Mouse (Mus musculus) monocyte, adult 5-6 weeks (primary cell): ENCODE measurements around the gene Rasgrp2. TPM values are rescaled to one million over a fixed set of nuclear protein-coding genes. Genes with fewer than 3 reads are reported as not detected.

ENCODE experiments used
- ATAC-seq: fragments of 153-309, 156-312 bp; replicated peaks from 2 replicates; pipeline ENCODE4 v1.8.0; 2017; ENCODE audit warnings: mild to moderate bottlenecking; ENCODE audit not compliant: low TSS enrichment, insufficient number of reproducible peaks, severe bottlenecking, poor library complexity, low FRiP score
- total RNA-seq: library from RNA; stranded (forward); fragments of 200-1000, 200-491, 200-594 nt; gene quantifications from 3 replicates; pipeline ENCODE4 v1.2.3, GENCODE M21; 2017

The Rasgrp2 gene
- total RNA-seq, 1 experiment from 2014 or later, result 349 TPM

GRCm38 (mm10) chr19:6420481-6421210 is 21.5 kb downstream of the Rasgrp2 start:
- no peak for ATAC-seq

- ATAC-seq, result no peak
Observed at GRCm38 (mm10) chr19:6421211-6421590, 22.1 kb downstream of the Rasgrp2 start.

- no peak for ATAC-seq
Observed at GRCm38 (mm10) chr19:6422014-6422413, 22.9 kb downstream of the Rasgrp2 start.

DNA sequence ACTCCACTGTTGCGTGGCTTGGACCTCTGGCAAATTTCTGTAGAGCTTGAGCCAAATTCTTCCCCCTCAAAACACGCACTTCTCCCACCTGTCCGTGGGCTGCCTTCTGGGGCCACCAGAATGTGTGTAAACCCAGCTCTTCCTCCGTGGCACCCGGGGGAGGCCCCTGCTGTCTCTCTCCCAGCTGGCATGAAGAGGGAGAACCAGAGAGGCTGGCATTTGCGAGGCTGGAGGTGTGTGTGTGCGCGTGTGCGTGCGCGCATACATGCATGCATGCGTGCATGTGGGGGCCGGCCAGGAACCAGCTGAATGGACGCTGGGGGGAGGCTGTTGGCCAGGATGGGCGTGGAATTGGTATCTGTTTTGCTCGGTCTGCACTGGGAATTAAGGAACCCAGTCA is 24.1 kb downstream of the Rasgrp2 start:
- ATAC-seq, result no peak

DNA sequence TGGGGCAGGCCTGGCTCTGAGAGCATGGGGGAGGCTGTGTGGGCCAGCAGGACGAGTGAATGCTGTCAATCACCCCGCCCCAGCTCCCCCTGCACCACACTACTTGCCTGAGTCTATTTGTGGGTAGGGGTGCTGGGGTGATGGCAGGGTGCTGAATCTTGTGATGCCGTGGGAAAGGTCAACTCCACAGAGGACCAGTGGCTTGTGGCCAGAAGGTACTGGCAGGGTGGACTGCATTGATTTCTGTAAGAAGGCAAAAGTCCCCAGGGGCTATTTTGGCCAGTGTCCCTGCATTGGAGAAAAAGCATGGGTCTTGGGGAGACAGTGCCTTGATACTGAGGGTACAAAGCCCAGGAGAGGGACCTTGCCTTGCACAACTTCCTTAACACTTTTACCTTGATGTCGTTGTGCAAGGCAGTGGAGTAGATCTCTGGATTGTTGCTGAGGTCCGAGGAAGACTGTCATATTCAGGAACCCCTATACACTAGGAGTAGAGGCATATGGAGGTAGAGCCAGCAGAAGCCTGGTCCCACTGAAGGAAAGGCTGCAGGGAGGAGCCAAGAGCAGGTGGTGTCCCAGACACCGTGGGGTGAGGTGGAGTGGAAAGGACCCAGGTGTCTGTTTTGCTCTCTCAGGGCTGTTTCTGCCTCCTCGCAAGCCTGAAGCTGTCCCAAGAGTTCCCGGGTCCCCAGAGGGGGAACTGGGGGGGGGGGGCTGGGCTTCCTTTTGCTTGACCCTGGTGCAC is 25.2 kb downstream of the Rasgrp2 start:
- ATAC-seq, result no peak

DNA sequence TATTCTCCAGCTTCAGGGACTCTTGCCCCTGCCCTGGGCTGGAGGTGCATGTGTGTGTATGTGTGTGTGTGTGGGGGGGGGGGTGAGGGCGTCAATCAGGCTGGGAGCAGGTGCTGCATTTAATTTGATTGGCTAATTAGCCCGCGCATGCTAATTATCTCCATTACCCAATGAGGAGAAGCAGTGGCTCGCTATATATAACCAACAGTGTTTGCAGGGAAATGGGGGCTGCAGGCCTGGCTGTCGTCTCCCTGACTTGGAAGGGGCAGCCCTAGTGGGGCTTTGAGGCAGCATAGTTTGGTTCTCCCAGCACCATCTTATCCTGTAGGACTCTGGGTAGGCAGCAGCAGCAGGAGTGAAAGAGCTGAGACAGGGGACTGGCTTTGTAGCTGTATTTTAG is 26.5 kb downstream of the Rasgrp2 start:
- ATAC-seq, result no peak

DNA sequence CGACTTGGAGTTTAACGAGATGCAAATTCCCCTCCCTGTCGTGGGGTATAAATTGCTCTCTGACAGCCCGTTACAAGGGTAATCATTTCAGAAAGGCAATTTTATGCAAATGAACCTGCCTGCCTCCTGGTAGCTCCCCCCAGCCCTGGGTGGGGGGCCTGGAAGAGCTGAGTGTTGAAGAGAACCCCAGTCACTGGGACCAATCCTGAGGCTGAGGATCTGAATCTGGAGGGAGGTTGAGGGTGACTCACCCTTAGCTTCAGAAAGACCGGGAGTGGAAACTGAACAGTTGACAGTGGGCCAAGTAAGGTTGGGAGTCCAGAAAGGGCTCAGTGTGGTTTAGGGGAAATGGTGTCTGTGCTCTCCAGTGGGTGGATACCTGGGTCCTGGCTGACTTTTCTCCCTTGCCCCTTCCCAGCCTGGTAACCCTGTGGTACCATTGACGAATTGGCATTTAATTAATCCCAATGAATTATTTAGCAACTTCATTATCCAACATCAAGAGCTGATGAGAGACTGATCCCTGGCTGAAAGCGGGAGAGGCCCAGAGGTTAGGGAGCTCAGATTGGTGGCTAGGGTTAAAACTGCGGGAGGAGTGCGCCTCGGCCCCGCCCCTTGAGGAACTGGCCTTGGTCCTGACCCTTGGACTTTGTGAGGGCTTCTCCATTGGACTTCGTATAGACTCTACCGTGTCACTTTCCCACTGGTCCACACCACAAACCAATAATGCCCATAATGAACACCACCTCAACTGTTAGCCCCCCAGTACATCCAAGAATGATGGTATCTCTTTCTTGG is 27.8 kb downstream of the Rasgrp2 start:
- ATAC-seq, result no peak; the same call in 1 of the 2 replicates

- no peak for ATAC-seq
Observed at GRCm38 (mm10) chr19:6427653-6428434, 28.7 kb downstream of the Rasgrp2 start.

DNA sequence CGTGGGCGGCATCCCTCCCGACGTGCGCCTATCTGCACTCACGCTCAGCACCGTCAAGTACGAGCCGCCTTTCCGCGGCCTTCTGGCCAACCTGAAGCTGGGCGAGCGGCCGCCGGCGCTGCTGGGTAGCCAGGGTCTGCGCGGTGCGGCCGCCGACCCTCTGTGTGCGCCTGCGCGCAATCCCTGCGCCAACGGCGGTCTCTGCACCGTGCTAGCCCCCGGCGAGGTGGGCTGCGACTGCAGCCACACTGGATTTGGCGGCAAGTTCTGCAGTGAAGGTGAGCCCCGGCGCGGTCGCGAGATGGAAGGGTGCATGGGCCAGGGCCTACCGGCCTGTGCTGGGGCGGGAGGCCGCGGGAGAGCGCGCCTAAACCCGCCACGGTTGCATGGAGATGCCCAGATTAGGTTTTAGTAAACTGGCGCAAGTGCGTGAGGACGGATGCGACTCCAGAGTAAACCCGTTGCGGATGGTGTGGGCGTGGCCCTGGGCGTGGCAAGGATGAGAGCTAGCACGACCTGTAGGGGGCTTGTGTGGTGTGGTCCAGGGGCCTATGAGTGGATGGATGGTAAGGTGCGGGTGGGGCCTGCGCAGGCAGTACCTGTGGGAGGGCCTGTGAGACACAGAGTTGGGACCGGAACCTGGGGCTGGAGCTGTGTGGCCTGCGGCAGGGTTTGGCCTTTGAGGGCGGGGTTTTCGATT is 29.5 kb downstream of the Rasgrp2 start:
- peak; percentile 23; the same call in 1 of the 2 replicates for ATAC-seq

DNA sequence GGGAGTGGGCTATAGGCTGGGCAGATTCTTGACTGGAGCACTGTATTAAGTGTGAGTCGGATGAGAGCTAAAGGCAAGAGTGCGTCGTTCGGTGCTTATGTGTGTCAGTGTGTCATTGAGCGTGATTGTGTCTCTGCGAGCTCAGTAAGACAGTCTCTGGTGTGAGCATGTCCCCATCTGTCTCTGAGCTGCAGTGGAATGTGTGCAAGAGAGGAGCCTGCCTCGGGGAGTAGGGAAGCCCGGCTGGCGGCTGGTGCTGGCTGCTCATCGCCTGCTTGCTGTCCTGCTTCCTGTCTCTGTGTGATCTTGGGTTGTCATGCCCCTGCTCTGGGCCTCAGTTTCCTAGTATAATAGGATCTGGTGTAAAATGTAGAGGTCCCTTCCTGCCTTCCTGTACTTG is 43.9 kb downstream of the Rasgrp2 start:
- ATAC-seq, result no peak

GRCm38 (mm10) chr19:6445761-6446423 is 46.8 kb downstream of the Rasgrp2 start:
- no peak for ATAC-seq

GRCm38 (mm10) chr19:6446736-6447437 is 47.7 kb downstream of the Rasgrp2 start:
- ATAC-seq, result no peak

- ATAC-seq, result no peak
Observed at GRCm38 (mm10) chr19:6448752-6449151, 49.6 kb downstream of the Rasgrp2 start.

DNA sequence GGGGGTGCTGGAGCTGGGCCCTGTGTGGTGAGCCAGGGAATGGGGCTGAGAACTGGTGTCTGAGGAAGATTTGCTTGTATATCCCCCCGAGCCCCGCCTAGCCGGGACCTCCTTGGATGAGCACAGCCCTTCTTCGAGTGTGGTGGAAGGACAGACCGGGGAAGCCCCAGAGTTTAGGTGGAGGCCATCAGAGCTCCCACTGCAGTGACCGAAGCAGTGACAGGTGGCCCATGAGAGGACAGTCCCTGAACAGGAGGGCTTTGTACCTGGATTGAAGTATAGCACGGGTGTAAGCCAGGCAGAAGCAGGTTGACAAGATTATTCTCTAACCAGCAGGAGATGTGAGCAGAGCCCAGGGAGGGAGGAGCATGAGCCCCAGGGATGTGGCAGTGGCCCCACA is 50.7 kb downstream of the Rasgrp2 start:
- no peak for ATAC-seq

GRCm38 (mm10) chr19:6452030-6452494 is 52.9 kb downstream of the Rasgrp2 start:
- peak; percentile 64; the same call in 1 of the 2 replicates for ATAC-seq

DNA sequence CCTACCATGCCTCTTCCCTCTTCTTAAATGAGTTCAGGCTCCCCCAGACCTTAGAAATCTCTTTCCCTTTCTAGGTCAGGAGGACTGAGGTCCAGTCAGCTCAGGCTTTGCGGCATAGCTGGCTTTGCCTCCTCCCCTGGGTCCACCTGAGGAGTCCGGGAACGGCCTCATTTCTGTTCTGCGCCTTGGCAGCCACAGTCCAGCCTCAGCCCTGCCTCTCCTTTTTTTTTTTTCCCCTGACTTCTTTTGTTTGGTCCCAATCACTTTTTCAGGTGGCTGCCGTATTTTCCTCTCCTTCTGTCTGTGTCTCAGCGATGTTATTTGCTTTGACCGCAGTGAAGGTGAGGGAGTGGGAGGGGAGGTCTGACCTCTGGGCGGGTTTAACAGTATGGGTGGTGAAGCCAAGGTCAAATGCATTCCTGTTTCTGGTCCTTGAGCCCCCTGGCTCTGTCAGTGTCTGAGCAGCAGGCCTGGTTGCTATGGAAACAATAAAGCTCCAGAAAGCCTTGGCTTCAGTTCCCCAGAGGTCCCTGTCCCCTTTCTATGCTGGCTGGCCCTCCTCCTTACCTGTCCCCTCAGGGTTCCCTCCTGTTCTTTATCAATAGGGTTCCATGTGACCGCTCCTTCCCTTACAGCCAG is 53.7 kb downstream of the Rasgrp2 start:
- ATAC-seq, result no peak

DNA sequence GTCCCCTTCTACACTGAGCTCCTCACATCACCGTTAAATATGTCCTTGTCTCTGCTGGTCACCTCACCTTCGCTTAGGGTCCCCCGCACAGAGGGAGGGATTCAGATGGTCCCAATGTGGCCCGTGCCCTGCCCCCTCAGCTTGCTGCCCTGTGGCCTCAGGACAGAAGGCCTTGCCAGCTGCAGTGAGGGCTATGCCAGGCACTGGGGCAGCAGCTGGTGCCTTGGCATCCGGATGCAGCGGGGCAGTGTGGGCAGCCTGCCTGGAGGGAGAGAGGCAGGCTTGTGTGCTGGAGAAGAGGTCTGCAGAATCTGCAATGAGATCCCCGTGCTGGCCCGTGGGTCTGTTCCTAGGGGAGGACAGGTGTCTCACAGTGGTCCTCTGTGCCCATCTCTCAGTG is 54.2 kb downstream of the Rasgrp2 start:
- no peak for ATAC-seq
